Mouse (Mus musculus): ENCODE data around the gene Nutf2.
A peak's percentile ranks its signal among the peaks of the same experiment; 100 is the strongest.

Nutf2 gene

DNA sequence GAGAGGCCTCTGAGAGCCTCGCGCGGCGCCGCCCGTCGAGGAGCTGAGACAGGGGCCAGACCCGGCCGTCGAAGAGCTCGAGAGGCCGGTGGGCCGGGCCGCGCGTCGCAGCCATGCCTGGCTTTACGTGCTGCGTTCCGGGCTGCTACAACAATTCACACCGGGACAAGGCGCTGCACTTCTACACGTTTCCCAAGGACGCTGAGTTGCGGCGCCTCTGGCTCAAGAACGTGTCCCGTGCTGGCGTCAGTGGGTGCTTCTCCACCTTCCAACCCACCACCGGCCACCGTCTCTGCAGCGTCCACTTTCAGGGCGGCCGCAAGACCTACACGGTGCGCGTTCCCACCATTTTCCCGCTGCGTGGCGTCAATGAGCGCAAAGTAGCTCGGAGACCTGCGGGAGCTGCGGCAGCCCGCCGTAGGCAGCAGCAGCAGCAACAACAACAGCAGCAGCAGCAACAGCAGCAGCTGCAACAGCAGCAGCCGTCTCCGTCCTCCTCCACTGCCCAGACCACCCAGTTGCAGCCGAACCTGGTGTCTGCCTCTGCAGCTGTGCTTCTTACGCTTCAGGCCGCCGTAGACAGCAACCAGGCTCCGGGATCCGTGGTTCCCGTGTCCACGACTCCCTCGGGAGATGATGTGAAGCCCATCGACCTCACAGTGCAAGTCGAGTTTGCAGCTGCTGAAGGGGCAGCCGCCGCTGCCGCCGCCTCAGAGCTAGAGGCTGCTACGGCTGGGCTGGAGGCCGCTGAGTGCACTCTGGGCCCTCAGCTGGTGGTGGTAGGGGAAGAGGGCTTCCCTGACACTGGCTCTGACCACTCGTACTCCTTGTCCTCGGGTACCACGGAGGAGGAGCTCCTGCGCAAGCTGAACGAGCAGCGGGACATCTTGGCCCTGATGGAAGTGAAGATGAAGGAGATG lies 4.9 kb upstream of the Nutf2 start:
- no peak for DNase-seq (ENCODE audit: extremely low spot score)

GRCm38 (mm10) chr8:105856168-105856835 lies 4.1 kb upstream of the Nutf2 start:
- no peak for DNase-seq (ENCODE audit: extremely low spot score)

- no peak for DNase-seq (ENCODE audit: extremely low spot score)
Measured at GRCm38 (mm10) chr8:105858495-105858894, 1.9 kb upstream of the Nutf2 start.

GRCm38 (mm10) chr8:105859314-105859713 lies 1.1 kb upstream of the Nutf2 start:
- no peak for DNase-seq (ENCODE audit: extremely low spot score)

DNA sequence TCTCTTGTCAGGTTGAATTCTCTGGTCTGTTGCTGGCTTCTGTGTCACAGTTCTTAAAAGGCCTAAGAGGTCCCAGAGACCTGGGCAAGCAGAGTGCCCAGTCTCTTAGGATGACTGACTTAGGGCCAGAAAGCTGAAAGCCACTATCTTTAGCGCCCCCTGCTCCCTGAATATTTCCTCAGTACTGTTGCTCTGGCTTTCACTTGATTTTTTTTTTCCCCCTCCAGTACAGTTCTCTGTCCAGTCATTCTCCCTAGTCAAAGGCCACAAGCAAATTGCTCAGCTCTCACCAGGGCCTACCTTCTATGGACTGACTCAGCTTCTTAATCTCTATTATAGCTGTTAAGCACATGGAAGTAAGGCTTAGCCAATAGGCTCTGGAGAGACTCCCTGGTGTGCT lies 1.6 kb downstream of the Nutf2 start:
- no peak for DNase-seq (ENCODE audit: extremely low spot score)

- no peak for DNase-seq (ENCODE audit: extremely low spot score)
Measured at GRCm38 (mm10) chr8:105866364-105867029, 6.1 kb downstream of the Nutf2 start.

DNA sequence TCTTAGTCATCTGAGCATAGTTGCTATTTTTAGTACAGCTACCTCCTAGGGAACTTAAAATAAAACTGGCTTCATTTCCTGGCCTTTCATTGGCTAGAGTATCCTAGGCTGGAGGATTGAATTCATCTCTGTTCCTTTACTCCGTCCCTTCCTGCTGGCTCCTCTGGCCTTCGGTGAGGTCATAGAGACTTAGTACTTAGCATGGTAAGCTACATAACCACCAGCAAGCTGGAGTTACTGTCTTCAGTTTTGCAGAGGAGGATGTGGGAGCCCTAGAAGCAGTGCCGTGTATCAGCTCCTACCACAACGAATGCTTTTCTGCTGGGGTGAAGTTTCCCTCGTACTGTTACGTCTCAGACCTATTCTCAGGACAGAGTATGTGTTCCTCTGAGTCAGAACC lies 13.9 kb downstream of the Nutf2 start:
- DNase-seq (ENCODE audit: extremely low spot score), result no peak

- DNase-seq (ENCODE audit: extremely low spot score), result peak; percentile 90
Measured at GRCm38 (mm10) chr8:105880754-105881520, 20.6 kb downstream of the Nutf2 start, which contains the start of gene Edc4. TSS of gene Edc4 (plus strand) at chr8:105880881.

DNA sequence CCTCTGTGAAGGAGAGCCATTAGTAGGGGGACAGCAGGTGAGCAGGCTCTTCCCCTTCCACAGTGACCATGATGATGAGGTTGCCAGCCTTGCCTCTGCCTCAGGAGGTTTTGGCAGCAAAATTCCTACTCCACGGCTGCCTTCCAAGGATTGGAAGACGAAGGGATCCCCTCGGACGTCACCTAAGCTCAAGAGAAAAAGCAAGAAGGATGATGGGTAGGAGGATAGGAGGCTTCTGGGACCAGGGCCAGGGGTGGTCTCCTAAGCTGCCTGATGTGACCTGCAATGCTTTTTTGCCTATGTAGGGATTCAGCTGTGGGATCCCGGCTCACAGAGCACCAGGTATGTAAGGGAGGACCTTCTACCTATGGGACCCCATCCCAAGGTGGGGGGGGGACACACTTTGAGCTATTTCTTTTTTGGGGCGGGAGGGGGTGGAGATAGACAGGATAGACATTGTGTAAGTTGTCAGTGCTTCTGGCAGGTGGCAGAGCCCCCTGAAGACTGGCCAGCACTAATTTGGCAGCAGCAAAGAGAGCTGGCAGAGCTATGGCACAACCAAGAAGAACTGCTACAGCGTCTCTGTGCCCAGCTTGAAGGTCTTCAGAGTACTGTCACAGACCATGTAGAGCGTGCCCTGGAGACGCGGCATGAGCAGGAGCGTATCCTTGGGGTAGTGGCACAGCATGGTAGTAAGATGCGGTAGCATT lies 29.5 kb downstream of the Nutf2 start:
- DNase-seq (ENCODE audit: extremely low spot score), result no peak

DNA sequence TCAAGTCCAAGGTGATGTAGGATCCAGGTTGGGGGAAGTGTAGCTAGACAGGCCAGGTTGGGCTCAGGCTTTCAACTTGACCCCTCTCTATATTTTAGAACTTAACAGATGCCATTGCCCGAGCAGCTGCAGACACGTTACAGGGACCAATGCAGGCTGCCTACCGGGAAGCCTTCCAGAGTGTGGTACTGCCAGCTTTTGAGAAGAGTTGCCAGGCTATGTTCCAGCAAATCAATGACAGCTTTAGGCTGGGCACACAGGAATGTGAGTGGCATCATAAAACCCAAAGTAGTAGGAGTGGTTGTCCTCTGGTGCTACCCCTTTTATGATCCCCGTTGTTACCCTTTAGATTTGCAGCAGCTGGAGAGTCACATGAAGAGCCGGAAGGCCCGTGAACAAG lies 30.5 kb downstream of the Nutf2 start:
- no peak for DNase-seq (ENCODE audit: extremely low spot score)

DNA sequence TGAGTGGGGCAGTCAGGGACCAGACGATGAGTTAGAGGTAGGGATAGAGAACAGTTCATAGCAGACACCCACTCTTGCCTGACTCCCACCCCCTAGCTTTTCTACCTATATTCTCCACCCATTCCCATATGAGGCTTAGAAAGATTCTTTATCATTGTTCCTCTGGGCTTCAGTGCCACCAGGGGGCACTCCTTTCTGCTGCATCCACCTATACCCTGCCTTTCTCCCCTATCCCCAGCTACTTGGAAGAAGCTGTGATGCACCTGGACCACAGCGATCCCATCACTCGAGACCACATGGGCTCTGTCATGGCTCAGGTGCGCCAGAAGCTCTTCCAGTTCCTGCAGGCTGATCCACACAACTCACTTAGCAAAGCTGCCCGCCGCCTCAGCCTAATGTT lies 32.1 kb downstream of the Nutf2 start:
- no peak for DNase-seq (ENCODE audit: extremely low spot score)

GRCm38 (mm10) chr8:105893339-105893738 lies 33.0 kb downstream of the Nutf2 start, which contains the start of gene Nrn1l:
TSS of gene Nrn1l (plus strand) at chr8:105893567.
- peak; percentile 79 for DNase-seq (ENCODE audit: extremely low spot score)

DNA sequence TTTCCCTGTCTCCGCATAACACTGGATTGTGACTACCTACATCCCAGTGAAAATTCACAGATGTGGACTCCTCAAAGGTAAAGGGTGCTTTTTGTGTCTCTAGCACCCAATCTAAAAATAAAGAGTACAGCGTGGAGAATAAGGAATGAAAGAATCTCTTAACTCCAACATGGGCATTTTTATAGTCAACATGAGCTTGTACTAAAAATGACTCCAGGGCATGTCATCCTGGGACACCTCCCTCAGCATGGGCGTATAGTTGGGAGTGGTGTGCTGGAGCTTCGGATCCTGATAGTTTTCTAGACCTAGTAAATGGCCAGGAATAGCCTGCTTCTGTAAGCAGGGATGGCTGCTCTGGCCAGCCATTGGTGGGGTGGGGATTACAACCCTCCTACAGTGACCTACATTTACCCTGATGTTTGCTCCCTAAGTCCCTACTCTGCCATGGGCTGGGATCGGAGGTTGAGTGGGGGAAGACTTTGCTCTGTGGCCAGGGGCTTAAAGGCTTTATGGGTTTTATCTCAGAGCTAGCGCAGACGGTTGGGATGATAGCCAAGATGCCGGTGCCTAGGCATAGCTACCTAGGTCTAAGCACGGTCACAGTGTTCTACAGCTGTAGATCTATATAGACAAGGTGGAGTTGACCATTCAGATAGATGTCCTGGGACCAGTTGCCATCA lies 37.6 kb downstream of the Nutf2 start:
- DNase-seq (ENCODE audit: extremely low spot score), result no peak

GRCm38 (mm10) chr8:105900180-105900940 lies 40.0 kb downstream of the Nutf2 start, which contains the start of gene Pskh1:
TSS of gene Pskh1 (plus strand) at chr8:105900441.
- peak; percentile 97 for DNase-seq (ENCODE audit: extremely low spot score)

- no peak for DNase-seq (ENCODE audit: extremely low spot score)
Measured at GRCm38 (mm10) chr8:105900941-105901616, 40.7 kb downstream of the Nutf2 start.

GRCm38 (mm10) chr8:105919390-105919789 lies 59.0 kb downstream of the Nutf2 start:
- no peak for DNase-seq (ENCODE audit: extremely low spot score)

GRCm38 (mm10) chr8:105925123-105925522 lies 64.7 kb downstream of the Nutf2 start:
- DNase-seq (ENCODE audit: extremely low spot score), result no peak
